Mouse (Mus musculus) kidney, postnatal 10 days (tissue): Measurements from ENCODE around the gene Glb1l3.
"Not testable (repeated sequence)": the region's sequence is repeated elsewhere in the genome, so short reads cannot be mapped to it uniquely, and the experiment has no call there.

Experiments used
- DNase-seq: peaks from one replicate; pipeline ENCODE4 v3.0.0; 2021; ENCODE audit warnings: mixed read lengths

Gene Glb1l3

GRCm38 (mm10) chr9:26860751-26861150 lies at the start of gene Glb1l3:
Glb1l3 (minus strand) TSS chr9:26860890.
- DNase-seq = no peak

- not testable (repeated sequence) for DNase-seq
Observed at GRCm38 (mm10) chr9:26869856-26870255, 9.2 kb upstream of the Glb1l3 start.

- DNase-seq = no peak
Observed at GRCm38 (mm10) chr9:26831089-26831488, 29.6 kb downstream of the Glb1l3 start.

GRCm38 (mm10) chr9:26819942-26820341 lies 40.7 kb downstream of the Glb1l3 start:
- no peak for DNase-seq

- DNase-seq = no peak
Observed at GRCm38 (mm10) chr9:26808735-26809134, 52.0 kb downstream of the Glb1l3 start.

- peak; percentile 97 for DNase-seq
Observed at GRCm38 (mm10) chr9:26805935-26806666, 54.6 kb downstream of the Glb1l3 start, which contains the start of gene Glb1l2. Glb1l2 (minus strand) TSS chr9:26806468.

- no peak for DNase-seq
Observed at GRCm38 (mm10) chr9:26804321-26804720, 56.4 kb downstream of the Glb1l3 start.

- peak; percentile 44 for DNase-seq
Observed at GRCm38 (mm10) chr9:26800357-26800756, 60.3 kb downstream of the Glb1l3 start.

GRCm38 (mm10) chr9:26798731-26799130 lies 62.0 kb downstream of the Glb1l3 start:
- no peak for DNase-seq

GRCm38 (mm10) chr9:26798205-26798604 lies 62.5 kb downstream of the Glb1l3 start:
- peak; percentile 30 for DNase-seq

GRCm38 (mm10) chr9:26792829-26793228 lies 67.9 kb downstream of the Glb1l3 start:
- no peak for DNase-seq

- no peak for DNase-seq
Observed at GRCm38 (mm10) chr9:26783414-26783975, 77.2 kb downstream of the Glb1l3 start.

GRCm38 (mm10) chr9:26778421-26778820 lies 82.3 kb downstream of the Glb1l3 start:
- DNase-seq = no peak

GRCm38 (mm10) chr9:26776122-26776902 lies 84.4 kb downstream of the Glb1l3 start:
- DNase-seq = peak; percentile 49

- DNase-seq = no peak
Observed at GRCm38 (mm10) chr9:26775700-26776099, 85.0 kb downstream of the Glb1l3 start.

- DNase-seq = no peak
Observed at GRCm38 (mm10) chr9:26768181-26768580, 92.5 kb downstream of the Glb1l3 start.
